Mouse (Mus musculus) MEL (cell line): ENCODE measurements around the gene Fam32a. TPM values are rescaled to one million over a fixed set of nuclear protein-coding genes. Genes with fewer than 3 reads are reported as not detected.
A peak's percentile ranks its signal among the peaks of the same experiment; 100 is the strongest.

ENCODE experiments used
- DNase-seq: peaks from one replicate; pipeline ENCODE4 v3.0.0; 2011; ENCODE audit warnings: low read depth, low spot score
- H3K27ac ChIP-seq: 2 replicates; pipeline ENCODE4 v1.5.1; 2012; ENCODE audit warnings: low read depth, mild to moderate bottlenecking, control low read depth, low read length, moderate library complexity; ENCODE audit not compliant: control insufficient read depth
- H3K27me3 ChIP-seq, 2 experiments: fragments of 150-350 bp in 1 of 2; sonication (generic) in 1 of 2; 2 replicates each; pipeline ENCODE4 v1.6.1; 2012; ENCODE audit warnings: low read length in 2 of 2, mild to moderate bottlenecking in 2 of 2, improper control_type of control experiment in 1 of 2, moderate library complexity in 1 of 2; ENCODE audit not compliant: insufficient read depth in 2 of 2, control insufficient read depth in 1 of 2
- H3K36me3 ChIP-seq, 2 experiments: 2 replicates each; pipeline ENCODE4 v1.6.1; 2012 to 2014; ENCODE audit warnings: low read length in 2 of 2, improper control_type of control experiment in 1 of 2, inconsistent platforms in 1 of 2, mild to moderate bottlenecking in 1 of 2; ENCODE audit not compliant: insufficient read depth in 2 of 2, control insufficient read depth in 1 of 2
- H3K4me1 ChIP-seq, 2 experiments: fragments of 150-350 bp in 1 of 2; sonication (generic) in 1 of 2; 2 replicates each; pipeline ENCODE4 v1.6.1; 2012; ENCODE audit warnings: low read length in 2 of 2, improper control_type of control experiment in 1 of 2, mild to moderate bottlenecking in 1 of 2; ENCODE audit not compliant: insufficient read depth in 2 of 2, control insufficient read depth in 1 of 2
- H3K4me3 ChIP-seq, 2 experiments: fragments of 150-350 bp in 1 of 2; sonication (generic) in 1 of 2; 2 replicates each; pipeline ENCODE4 v1.5.1; 2012; ENCODE audit warnings: low read depth in 2 of 2, low read length in 2 of 2, mild to moderate bottlenecking in 2 of 2, moderate library complexity in 2 of 2, control low read depth in 1 of 2, improper control_type of control experiment in 1 of 2; ENCODE audit not compliant: control insufficient read depth in 1 of 2, insufficient read depth in 1 of 2
- H3K79me2 ChIP-seq: 2 replicates; pipeline ENCODE4 v1.6.1; 2012; ENCODE audit warnings: mild to moderate bottlenecking, low read length, moderate library complexity; ENCODE audit not compliant: control insufficient read depth, poor library complexity, insufficient read depth
- H3K9ac ChIP-seq: 2 replicates; pipeline ENCODE4 v1.6.1; 2012; ENCODE audit warnings: low read depth, mild to moderate bottlenecking, control low read depth, low read length, moderate library complexity; ENCODE audit not compliant: control insufficient read depth, poor library complexity, severe bottlenecking
- H3K9me3 ChIP-seq: fragments of 150-350 bp; sonication (generic); replicated peaks from 2 replicates; pipeline ENCODE4 v1.6.1; 2012; ENCODE audit warnings: mild to moderate bottlenecking, low read length, improper control_type of control experiment, moderate library complexity; ENCODE audit not compliant: insufficient read depth
- CHD1 ChIP-seq: IDR thresholded peaks from 2 replicates; pipeline ENCODE4 v1.6.1; 2012; ENCODE audit warnings: low read depth, mild to moderate bottlenecking, inconsistent platforms, low read length, improper control_type of control experiment
- CTCF ChIP-seq, 3 experiments: IDR thresholded peaks in 2 of 3; conservative IDR thresholded peaks in 1 of 3; 2 replicates each; pipeline ENCODE4 v1.5.1; 2011 to 2012; ENCODE audit warnings: low read length in 3 of 3, low read depth in 2 of 3, mild to moderate bottlenecking in 2 of 3, improper control_type of control experiment in 1 of 3, inconsistent platforms in 1 of 3, mixed read lengths in 1 of 3, moderate library complexity in 1 of 3; ENCODE audit not compliant: control insufficient read depth in 1 of 3, insufficient read depth in 1 of 3, poor library complexity in 1 of 3, severe bottlenecking in 1 of 3
- EP300 ChIP-seq, 2 experiments: IDR thresholded peaks; 2 replicates each; pipeline ENCODE4 v1.6.1; 2011; ENCODE audit warnings: improper control_type of control experiment in 2 of 2, low read length in 2 of 2, low read depth in 1 of 2, mild to moderate bottlenecking in 1 of 2
- GABPA ChIP-seq: IDR thresholded peaks from 2 replicates; pipeline ENCODE4 v1.6.1; 2012; ENCODE audit warnings: low read depth, mild to moderate bottlenecking, inconsistent platforms, low read length, improper control_type of control experiment, moderate library complexity
- GATA1 ChIP-seq: IDR thresholded peaks from 2 replicates; pipeline ENCODE4 v1.6.1; 2011; ENCODE audit warnings: low read depth, low read length, improper control_type of control experiment
- MEF2A ChIP-seq: IDR thresholded peaks from 2 replicates; pipeline ENCODE4 v1.6.1; 2014; ENCODE audit warnings: low read depth, mild to moderate bottlenecking, inconsistent platforms, low read length, improper control_type of control experiment; ENCODE audit not compliant: poor library complexity, insufficient replicate concordance, severe bottlenecking; ENCODE audit errors: extremely low read depth
- MXI1 ChIP-seq: IDR thresholded peaks from 2 replicates; pipeline ENCODE4 v1.6.1; 2011; ENCODE audit warnings: mild to moderate bottlenecking, low read depth, low read length, improper control_type of control experiment
- MYB ChIP-seq: IDR thresholded peaks from 2 replicates; pipeline ENCODE4 v1.6.1; 2011; ENCODE audit warnings: mild to moderate bottlenecking, low read depth, low read length, improper control_type of control experiment
- MYC ChIP-seq: IDR thresholded peaks from 2 replicates; pipeline ENCODE4 v1.6.1; 2011; ENCODE audit warnings: low read depth, mild to moderate bottlenecking, low read length, improper control_type of control experiment, moderate library complexity
- POLR2A ChIP-seq, 2 experiments: IDR thresholded peaks; 2 replicates each; pipeline ENCODE4 v1.6.1; 2011 to 2012; ENCODE audit warnings: low read length in 2 of 2, mild to moderate bottlenecking in 2 of 2, control low read depth in 1 of 2, improper control_type of control experiment in 1 of 2, low read depth in 1 of 2, moderate library complexity in 1 of 2; ENCODE audit not compliant: control insufficient read depth in 1 of 2, insufficient read depth in 1 of 2, poor library complexity in 1 of 2
- SIN3A ChIP-seq: IDR thresholded peaks from 2 replicates; pipeline ENCODE4 v1.6.1; 2012; ENCODE audit warnings: low read length, improper control_type of control experiment, inconsistent platforms
- SMC3 ChIP-seq: IDR thresholded peaks from 2 replicates; pipeline ENCODE4 v1.6.1; 2011; ENCODE audit warnings: low read depth, low read length, improper control_type of control experiment
- TAL1 ChIP-seq: IDR thresholded peaks from 2 replicates; pipeline ENCODE4 v1.6.1; 2012; ENCODE audit warnings: mild to moderate bottlenecking, inconsistent platforms, low read length, moderate library complexity, mixed read lengths
- TBP ChIP-seq: IDR thresholded peaks from 2 replicates; pipeline ENCODE4 v1.8.0; 2011; ENCODE audit warnings: low read depth, low read length, improper control_type of control experiment
- USF1 ChIP-seq: IDR thresholded peaks from 2 replicates; pipeline ENCODE4 v1.6.1; 2014; ENCODE audit warnings: low read depth, mild to moderate bottlenecking, inconsistent platforms, low read length, improper control_type of control experiment, moderate library complexity
- USF2 ChIP-seq, 2 experiments: IDR thresholded peaks; 2 replicates each; pipeline ENCODE4 v1.6.1; 2011 to 2012; ENCODE audit warnings: improper control_type of control experiment in 2 of 2, low read length in 2 of 2, borderline replicate concordance in 1 of 2, inconsistent platforms in 1 of 2, low read depth in 1 of 2, mild to moderate bottlenecking in 1 of 2; ENCODE audit not compliant: insufficient read depth in 1 of 2
- ZKSCAN1 ChIP-seq: IDR thresholded peaks from 2 replicates; pipeline ENCODE4 v1.6.1; 2012; ENCODE audit warnings: low read depth, mild to moderate bottlenecking, inconsistent platforms, low read length, improper control_type of control experiment, moderate library complexity
- ZNF384 ChIP-seq: IDR thresholded peaks from 2 replicates; pipeline ENCODE4 v1.6.1; 2012; ENCODE audit warnings: low read depth, mild to moderate bottlenecking, inconsistent platforms, low read length, improper control_type of control experiment
- polyA plus RNA-seq, 2 experiments: library from polyadenylated mRNA; stranded (reverse) in 1 of 2; unstranded in 1 of 2; fragments of >175 nt in 1 of 2; fragments of >200 nt in 1 of 2; gene quantifications; 2 replicates each; pipeline versions ENCODE4 v1.2.1 to v1.2.4; 2012; ENCODE audit warnings: low replicate concordance in 2 of 2, low read depth in 1 of 2; ENCODE audit not compliant: insufficient read length in 2 of 2, insufficient read depth in 1 of 2, missing spikeins in 1 of 2
- total RNA-seq: library from RNA; depleted of rRNA; stranded (reverse); fragments of 300-350 nt; gene quantifications from 2 replicates; pipeline ENCODE4 v1.2.3, GENCODE M21; 2012

The Fam32a gene
- total and polyA plus RNA-seq, 3 experiments, result 45.5 to 45.9 TPM; not detected in 1

DNA sequence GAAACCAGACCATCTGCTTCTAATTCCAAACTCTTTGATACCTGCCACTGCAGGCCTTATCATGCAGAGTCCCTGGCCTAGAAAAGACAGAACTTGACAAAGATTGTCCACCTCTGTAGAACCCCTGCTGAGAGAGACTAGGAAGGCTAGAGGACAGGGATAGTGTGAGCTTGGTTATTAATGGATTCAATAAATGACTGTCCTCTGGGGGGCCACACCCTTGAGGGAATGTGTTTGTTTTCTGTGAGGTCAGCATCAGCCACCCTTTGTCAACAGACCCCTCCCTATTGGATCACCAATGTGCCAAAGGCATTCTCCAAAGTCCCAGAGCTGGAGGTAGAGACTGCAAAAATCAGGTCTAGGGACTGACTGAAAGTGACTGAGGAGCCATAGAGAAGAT lies 27.5 kb upstream of the Fam32a start:
- Histone ChIP-seq H3K27me3 (no peaks in the 10 kb centered on the region), H3K27ac (no peak overlapping the region), H3K79me2 (no peaks in the 10 kb centered on the region), H3K4me3 (no peak overlapping the region), H3K9me3 (no peaks in the 10 kb centered on the region), H3K36me3 (no peaks in the 10 kb centered on the region), H3K9ac (no peak overlapping the region), H3K4me1 (no peaks in the 10 kb centered on the region)
- no peak for TF ChIP-seq MEF2A
- no peak for DNase-seq

DNA sequence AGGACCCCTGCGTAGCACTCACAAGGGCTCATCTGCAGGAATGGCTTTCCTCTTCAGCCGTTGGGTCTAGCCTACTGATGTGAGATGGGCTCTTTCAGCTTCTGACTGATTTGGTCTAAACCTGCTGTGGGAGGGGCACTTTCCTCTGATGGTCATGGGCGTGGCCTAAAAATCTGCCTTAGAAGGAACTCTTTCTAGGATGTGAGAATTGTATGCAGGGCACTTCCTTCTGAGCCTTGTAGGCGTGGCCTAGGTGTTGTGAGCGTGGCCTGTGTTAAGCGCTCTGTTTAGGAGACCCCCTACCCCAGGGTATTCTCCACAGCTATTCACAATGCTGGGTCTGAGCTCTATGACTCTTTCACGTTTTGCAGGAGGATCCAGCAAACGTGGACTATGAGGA lies 21.5 kb upstream of the Fam32a start:
- 0 out of 4 replicates have a peak, but pooled peaks cover 0 to 2% of the 10 kb centered on the region in 2 experiments for H3K27me3 ChIP-seq
- no peak for TF ChIP-seq TAL1
- no peak for TF ChIP-seq CHD1
- TF ChIP-seq USF2 (IDR thresholded peaks at IDR 0.05; ENCODE audit: borderline replicate concordance in 1 of 2, insufficient read depth in 1 of 2, low read depth in 1 of 2, low read length in 2 of 2), result no peak
- TF ChIP-seq MXI1, result no peak
- TF ChIP-seq GATA1, result no peak
- no peak for TF ChIP-seq TBP
- no peak for TF ChIP-seq MYB
- no peak for TF ChIP-seq SIN3A
- no peak for TF ChIP-seq GABPA
- no peak for TF ChIP-seq POLR2A (IDR thresholded peaks at IDR 0.05; ENCODE audit: control insufficient read depth in 1 of 2, insufficient read depth in 1 of 2, low read depth in 1 of 2, low read length in 2 of 2, poor library complexity in 1 of 2)
- TF ChIP-seq EP300 (IDR thresholded peaks at IDR 0.05; ENCODE audit: low read depth in 1 of 2, low read length in 2 of 2), result no peak
- TF ChIP-seq USF1, result no peak
- TF ChIP-seq MYC, result no peak
- TF ChIP-seq SMC3, result no peak
- TF ChIP-seq CTCF (IDR thresholded peaks at IDR 0.05 in 2 of 3, conservative IDR thresholded peaks at IDR 0.05 in 1 of 3; ENCODE audit: control insufficient read depth in 1 of 3, insufficient read depth in 1 of 3, low read depth in 2 of 3, low read length in 3 of 3, poor library complexity in 1 of 3, severe bottlenecking in 1 of 3), result no peak
- TF ChIP-seq ZNF384, result no peak
- TF ChIP-seq ZKSCAN1, result no peak
- H3K36me3 ChIP-seq, result no peaks in the 10 kb centered on the region
- H3K79me2 ChIP-seq, result no peaks in the 10 kb centered on the region
- DNase-seq, result peak; percentile 53
- no peak overlapping the region for H3K9ac ChIP-seq
- no peak overlapping the region for H3K27ac ChIP-seq
- no peaks in the 10 kb centered on the region for H3K9me3 ChIP-seq
- H3K4me1 ChIP-seq, result no peaks in the 10 kb centered on the region
- H3K4me3 ChIP-seq, result no peak overlapping the region
